In the genomic region with DNA sequence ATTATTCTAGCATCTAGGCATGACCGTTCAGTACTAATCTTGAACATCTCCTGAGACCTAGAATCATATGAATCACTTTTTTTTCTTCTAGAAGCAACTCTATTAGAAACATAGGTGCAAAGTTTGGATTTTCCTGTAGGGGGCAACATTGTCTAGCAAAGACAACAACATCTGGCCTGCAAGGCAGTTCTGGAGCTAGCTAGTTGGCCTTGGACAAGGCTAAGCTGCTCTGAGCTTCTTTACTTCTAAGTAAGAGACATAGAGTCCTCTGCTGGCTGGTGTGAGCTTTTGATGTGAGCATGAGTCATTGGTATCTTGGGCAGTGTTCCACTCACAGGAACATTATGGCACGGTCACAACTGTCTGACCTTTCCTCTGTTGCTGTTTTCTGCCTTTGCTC, we compare ENCODE assay signal across 9 mouse cellular contexts. TPM values are rescaled to one million over a fixed set of nuclear protein-coding genes. Genes with fewer than 3 reads are reported as not detected.
DNase-seq lines count a peak whose midpoint lies in the region; ATAC-seq lines count a peak whose summit lies in the region.
"Had no signal": no experiment of that assay in that cellular context is flagged by ENCODE, and none has a peak within 500 bp of the region (broad histone marks: within the 10 kb centered on the region; RNA-seq: fewer than 3 reads in every experiment).

No protein-coding gene starts in this region.

- H3K36me3 ChIP-seq in midbrain, embryonic 14.5 days (ENCODE audit: control insufficient read depth, insufficient read depth, low read length), result no peaks in the 10 kb centered on the region
- no peaks in the 10 kb centered on the region for H3K36me3 ChIP-seq in midbrain, embryonic 13.5 days
- peaks cover 7% of the 10 kb centered on the region; the same call in 1 of the 2 replicates for H3K36me3 ChIP-seq in splenic B cell, adult 2 months (ENCODE audit: control insufficient read depth, insufficient read depth, low read length, poor library complexity, severe bottlenecking)
- H3K36me3 ChIP-seq: heart, embryonic 13.5 days had no signal

- H3K4me3 ChIP-seq in midbrain, embryonic 14.5 days (replicated peaks; ENCODE audit: low read depth, low read length), result no peak overlapping the region
- H3K4me3 ChIP-seq in midbrain, embryonic 13.5 days (replicated peaks), result no peak overlapping the region
- H3K4me3 ChIP-seq: heart, embryonic 13.5 days; myocyte had no signal

- no peaks in the 10 kb centered on the region for H3K4me1 ChIP-seq in midbrain, embryonic 14.5 days (ENCODE audit: control insufficient read depth, insufficient read depth, low read length)
- no peaks in the 10 kb centered on the region for H3K4me1 ChIP-seq in midbrain, embryonic 13.5 days (replicated peaks)

- H3K9me3 ChIP-seq in midbrain, embryonic 14.5 days (ENCODE audit: control insufficient read depth, low read length), result no peaks in the 10 kb centered on the region
- H3K9me3 ChIP-seq in midbrain, embryonic 13.5 days, result no peaks in the 10 kb centered on the region
- H3K9me3 ChIP-seq: heart, embryonic 13.5 days had no signal

- H3K4me2 ChIP-seq in midbrain, embryonic 14.5 days (ENCODE audit: low read length), result no peak overlapping the region
- no peak overlapping the region for H3K4me2 ChIP-seq in midbrain, embryonic 13.5 days (replicated peaks)
- H3K4me2 ChIP-seq: heart, embryonic 13.5 days had no signal

- no peaks in the 10 kb centered on the region for H3K27me3 ChIP-seq in midbrain, embryonic 14.5 days (ENCODE audit: control insufficient read depth, insufficient read depth, low read length)
- H3K27me3 ChIP-seq in midbrain, embryonic 13.5 days, result no peaks in the 10 kb centered on the region
- no peaks in the 10 kb centered on the region for H3K27me3 ChIP-seq in splenic B cell, adult 2 months (ENCODE audit: control insufficient read depth, insufficient read depth, low read length, poor library complexity, severe bottlenecking)
- H3K27me3 ChIP-seq: heart, embryonic 13.5 days had no signal

- 75% methylated on average over 2 of the region's 2 CpGs for WGBS in midbrain, embryonic 14.5 days
- 74% methylated on average over 2 of the region's 2 CpGs for WGBS in midbrain, embryonic 13.5 days

- peak; percentile 27 for DNase-seq in midbrain, embryonic 14.5 days
- peak; percentile 9 for DNase-seq in Muller cell, postnatal 12 days (ENCODE audit: inconsistent ontology term)
- DNase-seq in c-Kit-positive CD71-positive TER-119-negative erythroid progenitor cells, embryonic 14.5 days (ENCODE audit: low read depth), result peak; percentile 22
- peak; percentile 3 for DNase-seq in left cerebral cortex, postnatal 4 days
- DNase-seq in splenic B cell, adult 2 months (ENCODE audit: low read depth, low spot score), result peak; percentile 90

- H3K9ac ChIP-seq in midbrain, embryonic 14.5 days (replicated peaks; ENCODE audit: low read length), result no peak overlapping the region
- H3K9ac ChIP-seq in midbrain, embryonic 13.5 days (replicated peaks), result no peak overlapping the region
- H3K9ac ChIP-seq: heart, embryonic 13.5 days had no signal

- no peak overlapping the region for H3K27ac ChIP-seq in midbrain, embryonic 14.5 days (replicated peaks; ENCODE audit: low read depth, low read length)
- no peak overlapping the region for H3K27ac ChIP-seq in midbrain, embryonic 13.5 days
- H3K27ac ChIP-seq: heart, embryonic 13.5 days had no signal

- no peak for ATAC-seq in midbrain, embryonic 14.5 days (ENCODE audit: low FRiP score, low TSS enrichment)
- no peak for ATAC-seq in midbrain, embryonic 13.5 days
- ATAC-seq in inflammation-experienced regulatory T-cells, adult 6 months, result peak; percentile 49

- intact Hi-C loops in left cerebral cortex, postnatal 4 days (cut with DNase I), result no loop called here

RNA-seq across cellular contexts. Expression of gene Gm7879, which starts 18.8 kb away (rescaled TPM):
- polyA plus RNA-seq in midbrain, embryonic 14.5 days (2014; fragmentation: Nextera tagmentation; extraction: Ambion mirVana), result not detected in 2 replicates
- 0.50 TPM in 1 of 2 replicates, not detected in the other for polyA plus RNA-seq in midbrain, embryonic 13.5 days (2015; fragmentation: Nextera tagmentation; extraction: Ambion mirVana)
- polyA plus RNA-seq in inflammation-experienced regulatory T-cells, adult 6 months (2017; shearing (Covaris generic)), result 1 to 10 TPM in 1 of 3 experiments, under 1 TPM in 1, not detected in 1; 0.92 to 4.8 TPM
- 10 to 100 TPM; 13.9 to 14.0 TPM for total RNA-seq in left cerebral cortex, postnatal 4 days (2021)

RNA-seq across cellular contexts. Expression of gene Cd38, which starts 25.8 kb away (rescaled TPM):
- polyA plus RNA-seq in midbrain, embryonic 14.5 days (2014; fragmentation: Nextera tagmentation; extraction: Ambion mirVana), result 0.93 and 3.3 TPM in 2 replicates
- 2.8 TPM in 2 replicates for polyA plus RNA-seq in midbrain, embryonic 13.5 days (2015; fragmentation: Nextera tagmentation; extraction: Ambion mirVana)
- 10 to 100 TPM; 46.2 to 79.7 (median 73.6) TPM for polyA plus RNA-seq in inflammation-experienced regulatory T-cells, adult 6 months (2017; shearing (Covaris generic))
- total RNA-seq in left cerebral cortex, postnatal 4 days (2021), result 1 to 10 TPM; 1.5 to 1.6 TPM

Comparison
In these comparisons a context has a peak if more than half of its experiments do, and no peak if none do; other contexts are left out.
1. DNase-seq: peak in every context shown above with its lines; median percentile 90 in splenic B cell, adult 2 months; 27 in midbrain, embryonic 14.5 days; 22 in c-Kit-positive CD71-positive TER-119-negative erythroid progenitor cells, embryonic 14.5 days; 9 in Muller cell, postnatal 12 days; 3 in left cerebral cortex, postnatal 4 days.
2. RNA of gene Cd38, which starts 25.8 kb away (polyA plus RNA-seq): 46.2 to 79.7 TPM in inflammation-experienced regulatory T-cells, adult 6 months; 0.93 to 3.3 TPM in midbrain, embryonic 14.5 days and 2.8 TPM in midbrain, embryonic 13.5 days; every median in the first group is over 10 times any median in the second.